Mouse (Mus musculus) ovary, postnatal 36 days (tissue): ENCODE results near the gene Klhl29.
"Not testable (repeated sequence)": the region's sequence is repeated elsewhere in the genome, so short reads cannot be mapped to it uniquely, and the experiment has no call there.

ENCODE experiments used
- DNase-seq: peaks from one replicate; pipeline ENCODE4 v3.0.0; 2022; ENCODE audit warnings: low spot score, mixed read lengths

Klhl29 gene

DNA sequence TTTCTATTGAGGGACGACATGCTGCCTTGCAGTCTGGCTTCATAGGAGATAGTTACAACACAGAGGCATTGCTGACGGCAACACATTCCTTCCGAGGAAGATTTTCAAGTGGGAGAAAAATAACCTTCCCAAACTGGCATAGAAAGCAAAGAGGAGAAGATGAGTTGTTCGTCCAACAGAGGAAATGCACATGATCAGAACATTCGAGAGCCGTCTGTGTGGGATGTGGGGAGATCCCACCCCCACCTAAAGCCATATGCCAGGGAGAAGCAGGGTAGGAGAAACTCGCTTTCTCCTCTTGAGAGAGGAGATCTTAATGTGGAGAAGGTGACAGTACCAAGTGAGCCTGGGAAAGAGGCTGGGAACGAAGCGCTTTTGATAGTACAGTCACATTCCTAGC, 22.1 kb downstream of the Klhl29 start:
- DNase-seq = no peak

- DNase-seq = no peak
These were observed 22.7 kb downstream of the Klhl29 start for GRCm38 (mm10) chr12:5352771-5353170.

GRCm38 (mm10) chr12:5350491-5351285, 24.8 kb downstream of the Klhl29 start:
- DNase-seq = no peak

GRCm38 (mm10) chr12:5345088-5345487, 30.4 kb downstream of the Klhl29 start:
- DNase-seq = no peak

DNA sequence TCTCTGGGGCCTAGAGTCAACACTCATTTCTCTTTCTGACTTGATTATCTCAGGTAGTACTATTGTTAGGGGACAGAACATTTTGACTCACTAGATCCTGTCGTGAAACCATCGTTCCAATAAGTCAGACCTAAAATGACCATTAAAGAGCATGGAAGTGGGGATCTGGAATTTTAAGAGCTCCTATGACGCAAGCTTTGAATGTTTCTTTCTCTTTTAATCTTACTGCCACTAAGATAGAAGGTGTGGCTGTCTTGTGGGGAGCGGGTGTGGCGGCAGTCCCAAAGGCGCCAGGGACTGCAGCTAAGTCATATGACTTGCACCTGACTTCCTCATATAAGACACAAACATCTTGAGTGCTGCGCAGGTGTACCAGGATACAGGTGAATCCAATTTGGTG, 31.0 kb downstream of the Klhl29 start:
- DNase-seq = not testable (repeated sequence)

DNA sequence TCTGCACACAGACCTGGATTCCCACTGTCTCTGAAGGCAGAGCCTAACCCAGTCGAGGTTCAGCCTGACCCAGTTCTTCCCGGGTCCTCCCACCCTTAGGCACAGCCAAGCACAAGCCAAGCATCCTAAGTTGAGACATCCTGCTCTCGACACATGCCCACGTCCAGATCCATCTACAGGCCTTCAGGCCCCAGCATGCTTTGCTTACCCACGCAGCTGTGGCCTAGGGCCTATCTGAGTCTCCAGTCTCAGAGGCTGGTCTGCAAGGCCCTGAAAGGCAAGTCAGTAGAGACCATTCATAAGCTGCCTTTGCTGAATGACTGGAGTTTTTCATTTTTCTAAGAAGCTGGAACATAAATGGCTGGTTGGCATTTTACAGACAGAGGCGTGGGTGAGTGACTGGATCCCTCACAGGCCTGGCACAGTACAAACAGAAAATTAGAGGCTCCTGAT, 35.3 kb downstream of the Klhl29 start:
- no peak for DNase-seq

DNA sequence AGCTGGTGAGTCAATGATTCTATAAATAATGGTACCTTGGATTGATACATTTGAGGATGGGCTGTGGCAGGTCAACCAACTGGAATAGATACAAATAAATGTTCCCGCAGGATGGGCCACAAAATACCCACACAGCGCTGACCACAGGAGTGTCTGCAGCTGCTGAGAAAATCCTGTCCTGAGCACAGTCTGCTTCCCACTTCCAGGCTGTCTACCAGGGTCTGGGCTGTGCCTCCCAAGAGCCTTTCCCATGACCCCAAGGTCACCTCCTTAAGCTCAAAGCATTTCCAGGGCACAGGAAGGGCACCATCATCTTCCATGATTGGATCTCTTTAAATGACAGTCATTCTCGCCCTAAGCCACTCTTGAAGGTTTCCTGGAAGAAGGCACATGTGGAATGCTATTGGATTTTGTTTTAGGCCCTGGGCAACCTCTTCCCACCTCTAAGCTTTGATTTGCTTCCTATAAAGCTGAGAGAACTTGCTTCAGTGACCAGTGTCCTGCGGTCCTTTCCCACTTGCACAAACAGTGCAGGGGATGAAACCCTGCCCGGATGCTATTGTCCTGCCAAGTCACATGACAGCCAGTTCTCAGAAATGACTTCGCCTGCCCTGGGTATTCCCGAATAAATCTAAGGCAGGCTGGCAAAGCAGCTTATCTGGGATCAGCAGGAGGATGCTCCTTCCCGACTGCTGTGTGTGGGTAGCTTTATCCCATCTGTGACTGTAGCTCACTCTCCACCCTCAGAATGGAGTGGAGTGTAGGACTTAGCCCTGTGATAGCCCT, 38.4 kb downstream of the Klhl29 start:
- no peak for DNase-seq

GRCm38 (mm10) chr12:5336331-5336730, 39.2 kb downstream of the Klhl29 start:
- no peak for DNase-seq

DNA sequence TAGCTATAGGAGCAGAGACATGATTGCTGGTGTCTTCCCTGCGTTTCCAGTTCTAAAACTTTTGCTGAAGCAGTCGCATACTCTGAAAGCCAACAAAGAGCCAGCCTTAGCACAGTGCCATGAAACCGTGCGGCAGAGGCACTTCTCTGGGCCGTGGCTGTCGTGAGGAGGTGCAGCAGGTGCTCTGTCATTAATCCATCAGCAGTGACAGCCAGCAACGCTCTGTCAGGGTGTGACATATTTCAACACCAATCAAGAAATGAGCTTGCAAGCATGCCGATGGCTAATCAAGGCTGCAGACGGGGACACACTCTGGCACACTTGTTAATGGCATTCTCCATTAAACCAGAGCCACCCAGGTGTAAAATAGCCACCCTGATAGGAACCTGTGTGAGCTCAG, 40.5 kb downstream of the Klhl29 start:
- no peak for DNase-seq

DNA sequence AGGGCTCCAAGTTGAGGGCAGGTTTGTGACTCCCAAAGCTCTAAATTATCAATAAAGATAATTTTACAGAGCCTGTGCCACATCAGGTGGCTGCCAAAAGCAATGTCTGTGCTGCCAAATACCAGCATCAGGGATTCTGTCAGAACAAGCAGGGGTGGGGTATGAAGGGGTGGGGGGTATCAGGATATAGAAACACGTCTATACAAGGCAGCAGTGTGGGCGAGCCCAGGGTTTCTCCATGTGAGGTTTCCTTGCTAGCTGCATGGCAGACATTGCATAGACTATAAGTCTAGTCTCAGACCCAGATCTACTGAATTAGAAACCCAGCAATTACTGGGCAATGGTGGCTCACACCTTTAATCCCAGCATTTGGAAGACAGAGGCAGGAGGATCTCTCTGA, 41.3 kb downstream of the Klhl29 start:
- DNase-seq = no peak

GRCm38 (mm10) chr12:5331810-5332484, 43.5 kb downstream of the Klhl29 start:
- no peak for DNase-seq

DNA sequence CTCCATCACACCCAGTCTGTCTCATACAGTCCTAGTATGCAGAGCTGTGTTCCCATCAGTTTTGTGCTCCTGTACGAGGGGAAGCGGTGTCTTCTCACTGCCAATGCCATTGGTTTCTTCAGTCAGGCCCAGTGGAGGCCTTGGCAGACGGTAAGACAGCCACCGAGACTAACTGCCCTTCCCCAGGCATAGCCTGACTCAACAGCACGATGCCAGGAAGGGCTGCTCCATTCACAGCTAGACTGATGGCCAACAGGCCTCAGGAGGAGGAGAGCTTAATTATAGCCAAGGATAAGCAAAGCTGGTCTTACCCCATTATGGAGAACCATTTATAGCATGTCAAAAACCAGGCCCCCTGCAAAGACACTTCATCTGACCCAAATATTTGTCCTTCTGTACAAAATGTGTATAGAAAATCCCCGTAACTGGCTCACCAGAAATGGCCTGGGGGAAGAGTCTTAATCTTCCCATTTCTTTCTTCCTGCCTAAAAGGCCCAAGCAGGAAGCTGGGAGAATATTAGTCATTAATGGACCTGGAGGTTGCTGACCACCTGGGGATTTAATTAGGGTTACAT, 44.9 kb downstream of the Klhl29 start:
- no peak for DNase-seq

GRCm38 (mm10) chr12:5322444-5323087, 52.9 kb downstream of the Klhl29 start:
- DNase-seq = no peak

DNA sequence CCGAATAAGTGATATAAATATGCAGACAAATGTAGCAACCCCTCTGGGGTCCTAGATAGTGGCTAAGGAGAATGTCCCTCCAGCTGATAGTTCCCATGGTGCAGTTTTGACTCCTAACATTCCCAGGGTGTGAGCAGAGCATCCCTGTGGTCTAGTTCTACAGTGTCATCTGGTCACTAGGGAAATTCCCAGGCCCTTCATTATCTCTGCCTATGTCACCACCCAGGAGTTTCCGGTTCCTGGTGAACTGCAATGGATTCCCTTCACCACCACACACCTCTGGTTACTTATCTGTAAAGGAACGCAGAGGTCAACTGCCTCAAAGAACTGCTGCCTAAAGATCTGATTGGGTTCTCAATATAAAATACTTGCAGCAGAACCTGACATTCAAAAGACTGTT, 54.5 kb downstream of the Klhl29 start:
- DNase-seq = no peak

- DNase-seq = no peak
These were observed 56.0 kb downstream of the Klhl29 start for GRCm38 (mm10) chr12:5319359-5319973.

GRCm38 (mm10) chr12:5316029-5316567, 59.4 kb downstream of the Klhl29 start:
- no peak for DNase-seq

GRCm38 (mm10) chr12:5307923-5308322, 67.6 kb downstream of the Klhl29 start:
- DNase-seq = no peak

- DNase-seq = no peak
These were observed 70.0 kb downstream of the Klhl29 start for GRCm38 (mm10) chr12:5305466-5305865.

DNA sequence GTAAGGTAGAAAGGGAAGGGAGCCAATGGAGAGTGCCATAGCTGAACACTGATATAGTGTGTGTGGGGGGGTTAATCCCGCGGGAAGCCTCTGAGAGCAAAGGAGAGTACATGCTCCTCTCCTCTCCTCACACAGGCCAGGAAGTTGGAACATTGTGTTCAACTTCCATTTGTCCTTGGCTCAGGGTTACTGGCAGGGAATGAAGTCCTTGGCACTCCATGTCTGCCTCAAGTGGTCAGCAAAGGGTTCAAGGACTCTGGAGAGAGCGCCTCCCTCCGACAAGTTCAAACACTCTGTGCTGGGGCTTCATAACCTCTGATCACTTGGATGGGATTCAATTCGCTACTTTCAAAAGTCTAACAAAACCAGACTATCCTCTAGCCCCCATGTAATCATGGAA, 71.6 kb downstream of the Klhl29 start:
- DNase-seq = peak; percentile 8

- no peak for DNase-seq
These were observed 72.4 kb downstream of the Klhl29 start for GRCm38 (mm10) chr12:5303100-5303499.

DNA sequence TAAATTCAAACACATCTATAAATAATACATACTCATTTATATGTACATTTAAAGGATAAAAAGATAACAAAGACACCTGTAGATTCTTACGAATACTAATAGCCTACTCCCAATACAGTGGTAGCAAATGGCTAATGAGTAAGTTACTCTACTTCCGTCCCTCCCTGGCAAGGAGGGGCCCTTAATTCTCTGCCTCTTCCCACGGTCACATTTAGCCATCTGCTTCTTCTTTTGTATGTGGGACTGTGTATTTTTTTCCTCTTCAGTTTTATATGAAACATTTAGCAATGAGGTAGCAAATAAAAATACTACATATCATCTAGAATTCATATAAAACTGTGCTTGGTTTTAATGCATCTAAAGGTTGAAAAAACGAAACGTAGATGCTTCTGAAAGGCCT, 73.6 kb downstream of the Klhl29 start:
- DNase-seq = no peak
